Mouse (Mus musculus) neural tube, embryonic 11.5 days (tissue): ENCODE measurements at regions not wholly inside any gene's neighbourhood (a gene's known extent, or its start where the extent isn't known, plus 50 kb on each side); places are given as distances from the start of the nearest gene placed in this dataset.

Source experiments
- ATAC-seq: fragments of 200-750 bp; cut with Nextera tagmentation; 2 replicates; pipeline ENCODE4 v1.8.0; 2017; ENCODE audit warnings: moderate number of reproducible peaks, mild to moderate bottlenecking, moderate TSS enrichment, moderate library complexity; ENCODE audit not compliant: insufficient read depth, low FRiP score, low TSS enrichment
- DNase-seq: peaks from one replicate; pipeline ENCODE4 v3.0.0-alpha.2; 2015; ENCODE audit warnings: low spot score
- H3K27ac ChIP-seq: fragments of 300-500 bp; sonication (generic); 2 replicates; pipeline ENCODE4 v1.5.1; 2014; ENCODE audit warnings: low read depth, mild to moderate bottlenecking, low read length
- H3K27me3 ChIP-seq: fragments of 300-500 bp; sonication (generic); 2 replicates; pipeline ENCODE4 v1.6.1; 2014; ENCODE audit warnings: mild to moderate bottlenecking, low read length, mixed read lengths; ENCODE audit not compliant: control insufficient read depth, insufficient read depth
- H3K36me3 ChIP-seq: fragments of 300-500 bp; sonication (generic); 2 replicates; pipeline ENCODE4 v1.6.1; 2014; ENCODE audit warnings: mild to moderate bottlenecking, low read length, moderate library complexity, mixed read lengths; ENCODE audit not compliant: control insufficient read depth, insufficient read depth
- H3K4me1 ChIP-seq: fragments of 300-500 bp; sonication (generic); 2 replicates; pipeline ENCODE4 v1.6.1; 2014; ENCODE audit warnings: low read length, mixed read lengths; ENCODE audit not compliant: control insufficient read depth, insufficient read depth
- H3K4me2 ChIP-seq: fragments of 300-500 bp; sonication (generic); 2 replicates; pipeline ENCODE4 v1.6.1; 2014; ENCODE audit warnings: low read depth, mild to moderate bottlenecking, moderate library complexity
- H3K4me3 ChIP-seq: fragments of 300-500 bp; sonication (generic); 2 replicates; pipeline ENCODE4 v1.5.1; 2014; ENCODE audit warnings: low read depth, low read length
- H3K9ac ChIP-seq: fragments of 300-500 bp; sonication (generic); 2 replicates; pipeline ENCODE4 v1.6.1; 2014; ENCODE audit warnings: mild to moderate bottlenecking, low read length
- H3K9me3 ChIP-seq: fragments of 300-500 bp; sonication (generic); 2 replicates; pipeline ENCODE4 v1.6.1; 2016; ENCODE audit warnings: low read length; ENCODE audit not compliant: control insufficient read depth
- WGBS: fragments of 180-500 bp; shearing (Covaris S2); extraction: QIAGEN DNeasy Blood & Tissue Kit; methylation state at CpG from one replicate; pipeline ENCODE4 v1.1.7; 2014; 5-methylcytosine and 5-hydroxymethylcytosine counted together

GRCm38 (mm10) chr9:85391283-85391682 lies 64.1 kb upstream of the Tent5a start:
- ATAC-seq (no peak), DNase-seq (no peak)
- Histone ChIP-seq H3K36me3 (no peaks in the 10 kb centered on the region), H3K9ac (no peak overlapping the region), H3K4me3 (no peak overlapping the region), H3K27me3 (no peaks in the 10 kb centered on the region), H3K27ac (no peak overlapping the region), H3K4me1 (no peaks in the 10 kb centered on the region), H3K9me3 (no peaks in the 10 kb centered on the region), H3K4me2 (no peak overlapping the region)
- WGBS: 91% methylated on average over 2 of the region's 2 CpGs

- no peak overlapping the region for H3K27ac ChIP-seq
- H3K9ac ChIP-seq: no peak overlapping the region
- no peak overlapping the region for H3K4me2 ChIP-seq
- no peaks in the 10 kb centered on the region for H3K4me1 ChIP-seq
- no peak overlapping the region for H3K4me3 ChIP-seq
- WGBS: 87% methylated on average over 7 of the region's 7 CpGs
- no peaks in the 10 kb centered on the region for H3K36me3 ChIP-seq
- no peaks in the 10 kb centered on the region for H3K9me3 ChIP-seq
- no peaks in the 10 kb centered on the region for H3K27me3 ChIP-seq
- DNase-seq: no peak
- ATAC-seq: no peak
Observed at GRCm38 (mm10) chr9:85388775-85389393, 61.7 kb upstream of the Tent5a start.

- Histone ChIP-seq H3K36me3 (no peaks in the 10 kb centered on the region), H3K4me1 (no peaks in the 10 kb centered on the region), H3K4me3 (no peak overlapping the region), H3K27me3 (no peaks in the 10 kb centered on the region), H3K4me2 (no peak overlapping the region), H3K9me3 (no peaks in the 10 kb centered on the region), H3K27ac (no peak overlapping the region), H3K9ac (no peak overlapping the region)
- DNase-seq (no peak), ATAC-seq (no peak)
- 86% methylated on average over 2 of the region's 2 CpGs for WGBS
Observed at GRCm38 (mm10) chr9:85382413-85382812, 55.3 kb upstream of the Tent5a start.

- no peak overlapping the region for H3K4me3 ChIP-seq
- no peak overlapping the region for H3K9ac ChIP-seq
- no peak overlapping the region for H3K4me2 ChIP-seq
- WGBS: 85% methylated on average over 5 of the region's 5 CpGs
- no peaks in the 10 kb centered on the region for H3K4me1 ChIP-seq
- no peak for ATAC-seq
- no peaks in the 10 kb centered on the region for H3K27me3 ChIP-seq
- no peaks in the 10 kb centered on the region for H3K9me3 ChIP-seq
- no peak overlapping the region for H3K27ac ChIP-seq
- H3K36me3 ChIP-seq: no peaks in the 10 kb centered on the region
- no peak for DNase-seq
Observed at GRCm38 (mm10) chr9:85380756-85381155, 53.6 kb upstream of the Tent5a start.

- DNase-seq (no peak), ATAC-seq (peak; percentile 31; the same call in 1 of the 2 replicates)
- H3K27me3 ChIP-seq: no peaks in the 10 kb centered on the region
- no peak overlapping the region for H3K4me3 ChIP-seq
- no peak overlapping the region for H3K9ac ChIP-seq
- H3K36me3 ChIP-seq: no peaks in the 10 kb centered on the region
- H3K27ac ChIP-seq: no peak overlapping the region
- no peak overlapping the region for H3K4me2 ChIP-seq
- 87% methylated on average over 2 of the region's 2 CpGs for WGBS
- no peaks in the 10 kb centered on the region for H3K9me3 ChIP-seq
- H3K4me1 ChIP-seq: no peaks in the 10 kb centered on the region
Observed at GRCm38 (mm10) chr9:85379135-85379534, 52.0 kb upstream of the Tent5a start.
